Mouse (Mus musculus) forebrain, embryonic 10.5 days (tissue): ENCODE data around the gene Abcd2. TPM values are rescaled to one million over a fixed set of nuclear protein-coding genes. Genes with fewer than 3 reads are reported as not detected.
A peak's percentile ranks its signal among the peaks of the same experiment; 100 is the strongest.

ENCODE experiments used
- DNase-seq: peaks from one replicate; pipeline ENCODE4 v3.0.0-alpha.2; 2017; ENCODE audit warnings: low spot score; ENCODE audit errors: extremely low spot score
- H3K27ac ChIP-seq: fragments of 300-500 bp; sonication (generic); 2 replicates; pipeline ENCODE4 v1.5.1; 2016; ENCODE audit warnings: mild to moderate bottlenecking
- H3K27me3 ChIP-seq: fragments of 300-500 bp; sonication (generic); 2 replicates; pipeline ENCODE4 v1.6.1; 2016; ENCODE audit warnings: mild to moderate bottlenecking; ENCODE audit not compliant: poor library complexity, severe bottlenecking
- H3K36me3 ChIP-seq: fragments of 300-500 bp; sonication (generic); replicated peaks from 2 replicates; pipeline ENCODE4 v1.6.1; 2016; ENCODE audit warnings: mild to moderate bottlenecking, moderate library complexity
- H3K4me1 ChIP-seq: fragments of 300-500 bp; sonication (generic); 2 replicates; pipeline ENCODE4 v1.6.1; 2016
- H3K4me3 ChIP-seq: fragments of 300-500 bp; sonication (generic); 2 replicates; pipeline ENCODE4 v1.5.1; 2016; ENCODE audit warnings: mild to moderate bottlenecking, moderate library complexity
- H3K9me3 ChIP-seq: fragments of 300-500 bp; sonication (generic); 2 replicates; pipeline ENCODE4 v1.6.1; 2016; ENCODE audit warnings: mild to moderate bottlenecking, moderate library complexity
- WGBS: fragments of 180-500 bp; shearing (Covaris S2); methylation state at CpG from one replicate; pipeline ENCODE4 v1.1.7; 2016; 5-methylcytosine and 5-hydroxymethylcytosine counted together
- polyA plus RNA-seq: library from polyadenylated mRNA; unstranded; fragments of >200 nt; fragmentation: Nextera tagmentation; extraction: Ambion mirVana; gene quantifications from 2 replicates; pipeline ENCODE4 v1.2.1, GENCODE M21; 2016

Gene Abcd2
- polyA plus RNA-seq, 1 experiment from 2014 or later: 16.3 TPM

DNA sequence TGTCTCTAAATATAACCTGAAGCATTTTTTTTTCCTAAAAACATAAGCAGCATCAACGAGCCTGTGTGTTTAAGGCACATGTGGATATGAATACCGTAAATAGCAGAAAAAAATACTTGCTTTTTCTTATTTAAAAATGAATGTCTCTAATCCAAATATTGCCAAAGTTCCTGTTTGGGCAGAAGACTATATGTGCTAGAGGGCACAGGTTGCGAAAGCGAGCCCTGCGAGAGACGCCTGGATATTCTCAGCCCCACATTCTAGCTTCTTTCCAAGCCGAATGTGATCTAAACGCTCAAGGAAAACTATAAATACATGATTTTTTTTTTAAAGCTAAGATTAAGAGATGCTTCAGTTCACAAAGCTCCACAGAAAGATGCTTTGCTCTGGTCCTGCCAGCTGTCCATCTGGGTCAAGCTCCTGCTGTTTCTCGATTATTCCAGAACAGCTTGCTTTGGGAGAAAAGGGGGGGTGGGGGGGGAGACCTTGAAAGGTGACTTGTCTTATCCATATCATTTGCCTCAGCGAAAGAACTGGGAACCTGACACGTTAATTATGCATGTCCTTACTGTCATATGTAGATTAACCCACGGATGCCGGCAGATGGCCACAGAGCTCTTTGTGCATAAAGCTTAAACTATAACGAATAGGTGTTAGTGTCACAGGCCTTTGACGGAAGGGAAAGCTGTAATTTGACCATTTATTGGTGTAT, 11.5 kb downstream of the Abcd2 start:
- Histone ChIP-seq H3K27me3 (no peaks in the 10 kb centered on the region), H3K36me3 (peaks cover 23% of the 10 kb centered on the region), H3K4me3 (no peak overlapping the region), H3K9me3 (no peaks in the 10 kb centered on the region), H3K4me1 (peaks cover 13% of the 10 kb centered on the region), H3K27ac (no peak overlapping the region)
- 74% methylated on average over 15 of the region's 15 CpGs for WGBS
- no peak for DNase-seq

DNA sequence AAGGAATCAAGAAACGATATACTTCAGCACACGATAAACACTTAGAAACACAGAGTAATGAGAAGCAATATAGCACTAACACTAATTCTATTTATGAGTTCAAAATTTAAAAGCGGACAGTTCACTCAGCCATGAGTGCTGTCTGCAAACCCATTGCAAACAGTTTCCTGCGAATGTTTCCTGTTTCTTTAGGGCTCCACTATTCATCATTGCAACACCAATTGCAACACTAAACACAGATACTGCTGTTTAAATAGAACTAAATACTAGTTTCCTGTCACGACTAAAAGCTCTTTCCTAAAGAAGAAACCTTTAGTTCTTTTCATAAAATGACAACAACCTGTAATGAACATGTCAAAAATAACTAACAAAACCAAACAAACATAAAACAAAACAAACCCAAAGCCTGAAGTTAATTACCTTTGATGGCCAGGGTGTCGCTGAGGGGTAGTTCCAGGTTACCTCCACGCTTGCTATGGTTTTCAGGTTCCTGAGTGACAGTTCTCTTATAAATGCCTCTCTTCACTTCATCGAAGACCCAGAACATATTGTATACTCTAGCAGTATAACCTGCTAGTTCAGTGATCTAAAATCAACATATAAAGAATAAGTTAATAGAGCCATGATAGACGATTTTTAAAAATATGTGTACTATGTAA, 12.8 kb downstream of the Abcd2 start:
- WGBS: 88% methylated on average over 9 of the region's 9 CpGs
- no peak overlapping the region for H3K27ac ChIP-seq
- no peak overlapping the region for H3K4me3 ChIP-seq
- no peaks in the 10 kb centered on the region for H3K27me3 ChIP-seq
- no peak for DNase-seq
- H3K4me1 ChIP-seq: peaks cover 13% of the 10 kb centered on the region
- H3K36me3 ChIP-seq: peaks cover 29% of the 10 kb centered on the region
- no peaks in the 10 kb centered on the region for H3K9me3 ChIP-seq

DNA sequence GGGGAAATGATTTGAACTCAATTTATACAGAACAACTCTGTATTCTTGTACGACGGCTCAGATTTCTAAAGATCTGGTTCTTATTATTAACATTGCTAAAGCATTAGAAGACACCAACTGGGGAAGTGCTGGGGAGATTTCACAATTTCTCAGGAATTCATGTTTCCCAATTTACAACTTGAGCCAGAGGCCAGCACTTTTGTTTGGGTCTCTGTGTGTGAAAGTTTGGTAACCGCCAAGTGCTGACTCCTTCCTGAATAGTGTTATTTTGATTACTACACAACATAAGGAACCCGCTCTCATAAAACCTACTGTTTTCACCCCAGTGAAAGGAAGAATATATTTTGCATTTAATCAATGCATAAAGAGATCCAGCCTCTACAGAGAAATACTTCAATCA, 19.4 kb downstream of the Abcd2 start:
- Histone ChIP-seq H3K4me3 (no peak overlapping the region), H3K27me3 (no peaks in the 10 kb centered on the region), H3K27ac (no peak overlapping the region), H3K4me1 (peaks cover 13% of the 10 kb centered on the region), H3K9me3 (no peaks in the 10 kb centered on the region), H3K36me3 (peaks cover 27% of the 10 kb centered on the region)
- WGBS: 72% methylated on average over 4 of the region's 4 CpGs
- DNase-seq: no peak

DNA sequence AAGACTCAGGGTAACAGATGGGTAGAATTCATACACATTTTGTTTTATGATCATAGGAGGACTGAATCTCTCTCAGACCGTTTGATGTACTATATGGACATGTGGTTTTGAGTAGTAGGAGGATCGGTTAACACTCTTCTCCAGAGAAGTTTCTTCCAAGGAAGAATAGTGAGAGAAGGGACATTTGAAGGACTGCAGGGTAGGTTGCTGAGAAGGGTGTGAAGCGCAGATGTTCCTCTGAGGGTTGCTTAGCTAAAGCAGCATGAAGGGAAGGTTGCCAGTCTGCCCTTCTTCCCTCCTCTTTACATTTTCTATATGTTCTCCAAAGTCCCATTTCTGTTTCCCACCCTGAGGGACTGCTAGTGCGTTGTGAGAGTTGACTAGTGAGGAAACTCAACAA, 20.3 kb downstream of the Abcd2 start:
- H3K27me3 ChIP-seq: no peaks in the 10 kb centered on the region
- H3K27ac ChIP-seq: 0 out of 2 replicates have a peak overlapping the region, but pooled peaks have one; percentile 1
- H3K4me3 ChIP-seq: no peak overlapping the region
- H3K36me3 ChIP-seq: peaks cover 21% of the 10 kb centered on the region
- H3K4me1 ChIP-seq: peaks cover 13% of the 10 kb centered on the region
- 85% methylated on average over 4 of the region's 4 CpGs for WGBS
- no peaks in the 10 kb centered on the region for H3K9me3 ChIP-seq
- no peak for DNase-seq

DNA sequence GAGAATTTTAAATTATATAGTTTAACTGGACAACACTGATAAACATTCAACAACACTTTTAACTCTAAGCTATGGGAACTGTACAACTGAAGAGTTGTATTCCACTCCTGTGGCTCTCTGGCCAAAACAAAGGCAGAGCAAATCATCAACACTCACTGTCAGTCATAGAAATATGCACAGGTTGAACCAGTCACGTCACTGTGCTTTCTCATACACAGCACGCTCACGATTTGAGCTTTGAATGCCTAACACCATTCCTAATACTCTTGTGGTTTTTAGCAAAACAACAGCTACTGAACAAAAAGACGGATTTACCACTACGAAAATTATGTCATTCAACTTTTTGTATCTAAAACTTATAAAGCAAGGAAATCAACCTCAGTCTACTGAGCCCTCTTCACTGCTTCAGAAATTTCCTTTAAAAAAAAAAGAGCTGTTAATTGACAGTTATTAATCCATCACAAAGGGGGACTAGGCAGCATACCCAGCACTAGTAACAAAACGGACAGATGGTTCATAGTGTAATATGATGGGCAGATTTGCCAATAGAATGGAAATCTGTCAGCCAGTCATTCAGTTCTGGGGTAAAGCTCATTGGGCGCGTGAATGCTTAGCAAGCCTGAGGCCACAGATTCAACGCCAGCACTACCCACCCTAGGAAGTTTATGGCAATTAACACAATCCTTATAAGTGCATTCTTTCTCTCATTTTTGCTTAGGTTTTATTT, 20.8 kb downstream of the Abcd2 start:
- Histone ChIP-seq H3K27me3 (no peaks in the 10 kb centered on the region), H3K4me3 (no peak overlapping the region), H3K9me3 (no peaks in the 10 kb centered on the region), H3K4me1 (peaks cover 13% of the 10 kb centered on the region), H3K27ac (0 out of 2 replicates have a peak overlapping the region, but pooled peaks have one; percentile 1), H3K36me3 (peaks cover 21% of the 10 kb centered on the region)
- 86% methylated on average over 9 of the region's 9 CpGs for WGBS
- no peak for DNase-seq

DNA sequence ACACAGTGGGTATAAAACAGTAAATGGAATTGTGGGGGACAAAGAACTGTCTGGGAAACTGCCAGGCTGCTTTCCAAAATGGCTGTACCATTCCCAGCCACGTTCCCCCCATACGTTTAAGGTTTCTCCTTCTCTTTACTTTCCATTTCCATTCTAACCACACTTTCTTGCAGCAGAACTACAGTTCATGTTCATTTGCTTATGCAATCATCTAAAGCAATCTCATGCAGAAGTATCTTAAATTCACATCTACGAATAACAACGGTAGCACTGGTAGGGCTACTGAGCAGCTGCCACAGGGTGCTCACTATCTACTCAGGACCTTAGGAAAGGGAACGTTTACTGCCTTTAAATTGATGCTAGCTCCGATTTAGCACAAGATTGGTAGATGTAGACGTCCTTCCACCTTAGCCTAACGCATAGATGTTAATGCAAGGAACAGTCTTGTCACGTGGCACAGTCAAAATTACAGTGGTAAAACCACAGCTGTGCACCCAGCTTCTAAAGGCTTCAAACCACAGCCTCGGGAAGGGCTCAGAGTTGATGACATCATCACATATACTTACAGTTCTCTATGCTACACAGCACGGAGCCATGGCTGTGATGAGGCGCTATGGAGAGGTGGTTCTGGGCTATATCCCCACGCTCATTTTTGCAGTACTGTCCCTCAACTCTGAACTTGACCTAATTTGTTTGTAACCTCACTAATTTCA, 23.6 kb downstream of the Abcd2 start:
- no peak overlapping the region for H3K27ac ChIP-seq
- peaks cover 10% of the 10 kb centered on the region for H3K36me3 ChIP-seq
- DNase-seq: no peak
- H3K27me3 ChIP-seq: no peaks in the 10 kb centered on the region
- H3K9me3 ChIP-seq: no peaks in the 10 kb centered on the region
- no peak overlapping the region for H3K4me3 ChIP-seq
- peaks cover 16% of the 10 kb centered on the region for H3K4me1 ChIP-seq
- 94% methylated on average over 13 of the region's 13 CpGs for WGBS

DNA sequence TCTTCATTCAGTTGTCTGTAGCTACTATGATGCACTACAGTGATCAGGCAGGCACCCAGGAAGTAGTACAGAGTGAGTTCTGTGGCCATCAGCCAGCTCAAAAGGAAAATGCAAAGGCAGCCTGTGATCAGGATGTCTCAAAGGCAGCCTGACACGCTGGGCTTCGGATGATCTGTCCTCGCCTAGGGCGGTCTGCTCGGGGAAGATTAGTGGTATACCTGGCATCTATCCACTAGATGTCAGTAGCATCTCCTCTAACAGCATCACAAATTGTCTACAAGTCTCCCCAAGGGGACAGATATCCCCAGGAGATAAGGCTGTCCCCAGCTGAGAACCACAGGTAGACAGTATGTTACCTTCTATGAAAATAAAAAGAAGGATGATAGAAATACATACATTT, 26.6 kb downstream of the Abcd2 start:
- Histone ChIP-seq H3K4me3 (no peak overlapping the region), H3K36me3 (peaks cover 17% of the 10 kb centered on the region), H3K4me1 (peaks cover 4% of the 10 kb centered on the region; the same call in 1 of the 2 replicates), H3K9me3 (no peaks in the 10 kb centered on the region), H3K27ac (0 out of 2 replicates have a peak overlapping the region, but pooled peaks have one; percentile 40), H3K27me3 (no peaks in the 10 kb centered on the region)
- 3% methylated on average over 5 of the region's 5 CpGs for whole genome bisulfite sequencing
- peak; percentile 26 for DNase-seq

DNA sequence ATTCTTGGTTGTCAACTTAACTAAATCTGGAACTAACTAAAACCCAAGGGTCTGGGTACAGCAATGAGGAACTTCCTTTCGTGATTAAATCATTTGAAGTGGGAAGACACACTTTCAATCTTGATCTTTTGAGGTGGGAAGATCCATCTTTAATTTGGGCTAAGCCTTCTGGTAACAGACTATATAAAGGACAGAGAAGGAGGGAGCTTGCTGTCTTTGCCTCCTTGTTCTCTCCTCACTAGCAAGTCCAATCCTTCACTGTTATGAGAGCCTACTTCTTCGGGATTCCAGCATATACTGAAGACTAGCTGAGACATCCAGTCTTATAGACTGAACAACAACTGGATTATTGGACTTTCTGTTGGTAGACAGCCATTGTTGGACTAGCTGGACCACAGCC, 28.1 kb downstream of the Abcd2 start:
- Histone ChIP-seq H3K9me3 (no peaks in the 10 kb centered on the region), H3K36me3 (peaks cover 25% of the 10 kb centered on the region), H3K27me3 (no peaks in the 10 kb centered on the region), H3K4me1 (peaks cover 4% of the 10 kb centered on the region; the same call in 1 of the 2 replicates), H3K4me3 (no peak overlapping the region), H3K27ac (no peak overlapping the region)
- WGBS: 88% methylated on average over 2 of the region's 2 CpGs
- no peak for DNase-seq

DNA sequence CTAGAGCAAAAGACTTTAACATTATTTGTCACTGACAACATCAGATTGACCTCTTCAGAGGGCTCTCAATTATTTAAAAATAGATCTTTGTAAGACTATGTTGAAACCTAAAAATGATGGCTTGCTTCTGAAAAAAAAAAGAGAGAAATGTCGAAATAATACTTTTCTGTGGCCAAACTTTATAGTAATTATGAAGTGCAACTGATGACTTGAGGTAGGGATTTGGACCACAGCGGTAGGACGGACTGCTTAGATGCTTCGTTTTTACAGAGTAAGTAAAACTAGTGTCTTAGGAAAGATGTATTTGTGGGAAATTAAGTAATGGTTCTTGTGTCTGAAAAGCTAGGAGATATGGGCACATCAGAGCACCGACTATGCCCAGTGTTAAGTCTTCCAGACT, 30.4 kb downstream of the Abcd2 start:
- Histone ChIP-seq H3K4me3 (no peak overlapping the region), H3K27ac (no peak overlapping the region), H3K9me3 (peaks cover 2% of the 10 kb centered on the region; the same call in 1 of the 2 replicates), H3K27me3 (no peaks in the 10 kb centered on the region), H3K4me1 (peaks cover 4% of the 10 kb centered on the region; the same call in 1 of the 2 replicates), H3K36me3 (peaks cover 41% of the 10 kb centered on the region)
- DNase-seq: no peak
- WGBS: 93% methylated on average over 5 of the region's 5 CpGs

DNA sequence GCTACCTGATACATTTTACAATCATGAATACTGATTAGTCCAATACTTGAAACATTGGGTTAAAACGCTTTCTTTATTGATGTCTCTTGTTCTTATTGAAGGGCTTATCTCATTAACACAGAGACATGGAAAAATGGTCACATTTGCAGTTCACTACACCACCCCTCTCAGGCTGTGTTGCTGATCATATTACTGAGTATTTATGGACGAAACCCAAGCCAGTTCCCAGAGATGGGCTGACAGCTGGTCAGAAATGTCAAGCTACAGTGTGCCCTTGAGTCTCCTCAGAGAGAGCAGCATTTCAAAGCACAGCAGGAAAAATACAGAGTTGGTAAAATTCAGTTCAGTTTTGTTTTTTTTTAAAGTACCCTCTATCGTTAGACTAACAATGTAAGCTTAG, 38.3 kb downstream of the Abcd2 start:
- Histone ChIP-seq H3K27ac (no peak overlapping the region), H3K9me3 (peaks cover 21% of the 10 kb centered on the region), H3K4me1 (no peaks in the 10 kb centered on the region), H3K4me3 (no peak overlapping the region), H3K27me3 (no peaks in the 10 kb centered on the region), H3K36me3 (peaks cover 68% of the 10 kb centered on the region)
- 87% methylated on average over 3 of the region's 3 CpGs for WGBS
- DNase-seq: no peak

DNA sequence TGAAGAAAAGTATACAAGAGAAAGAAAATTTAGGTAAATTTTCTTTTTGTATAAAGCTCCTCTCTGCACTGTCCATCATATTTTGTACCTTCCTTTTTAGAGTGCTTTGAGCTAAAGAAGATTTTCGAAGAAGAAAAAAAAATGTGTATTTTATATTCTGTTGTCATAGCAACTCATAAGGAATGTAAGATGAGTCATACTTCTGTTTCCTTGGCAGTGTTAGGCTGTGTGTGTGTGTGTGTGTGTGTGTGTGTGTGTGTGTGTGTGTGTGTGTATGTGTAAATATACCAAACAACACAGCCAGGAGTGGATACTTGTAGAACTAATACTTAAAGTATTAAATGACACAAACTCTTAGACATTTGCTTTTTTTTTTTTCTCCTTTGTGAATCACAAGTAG, 39.0 kb downstream of the Abcd2 start:
- H3K4me1 ChIP-seq: no peaks in the 10 kb centered on the region
- no peak for DNase-seq
- H3K4me3 ChIP-seq: no peak overlapping the region
- WGBS: 79% methylated on average over 1 of the region's 1 CpGs
- H3K27ac ChIP-seq: no peak overlapping the region
- peaks cover 71% of the 10 kb centered on the region for H3K36me3 ChIP-seq
- peaks cover 25% of the 10 kb centered on the region for H3K9me3 ChIP-seq
- no peaks in the 10 kb centered on the region for H3K27me3 ChIP-seq

DNA sequence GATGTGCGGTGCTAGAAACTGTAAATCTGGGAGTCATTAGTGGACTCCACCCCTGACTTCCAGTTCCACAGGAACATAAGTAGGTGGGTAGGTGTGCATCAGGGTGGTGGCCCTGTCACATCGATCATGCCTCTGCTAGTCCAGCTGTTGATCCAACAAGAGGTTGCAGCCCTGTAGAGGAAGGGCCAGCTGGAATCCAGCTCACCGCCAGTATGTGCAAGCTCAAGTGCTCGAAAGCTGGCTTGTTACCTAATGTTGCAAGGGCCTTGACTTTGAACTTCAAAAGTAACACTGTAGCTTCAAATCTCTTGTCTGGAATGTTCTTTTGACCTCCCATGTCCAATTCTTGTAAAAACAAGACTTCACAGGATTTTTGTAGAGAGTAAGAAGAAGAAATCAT, 67.0 kb downstream of the Abcd2 start:
- no peak for DNase-seq
- Histone ChIP-seq H3K36me3 (no peaks in the 10 kb centered on the region), H3K9me3 (no peaks in the 10 kb centered on the region), H3K4me1 (peaks cover 6% of the 10 kb centered on the region; the same call in 1 of the 2 replicates), H3K4me3 (no peak overlapping the region), H3K27me3 (no peaks in the 10 kb centered on the region), H3K27ac (no peak overlapping the region)
- WGBS: 91% methylated on average over 4 of the region's 4 CpGs
